In genomic region chr14:25863721-25864120, GRCm38 (mm10) we compare ENCODE assay signal across 22 mouse cellular contexts. TPM values are rescaled to one million over a fixed set of nuclear protein-coding genes. Genes with fewer than 3 reads are reported as not detected.
DNase-seq lines count a peak whose midpoint lies in the region; ATAC-seq and TF ChIP-seq lines count a peak whose summit lies in the region.
"Had no signal": no experiment of that assay in that cellular context is flagged by ENCODE, and none has a peak within 500 bp of the region (broad histone marks: within the 10 kb centered on the region; RNA-seq: fewer than 3 reads in every experiment).

No protein-coding gene starts in this region.

- 39% methylated on average over 2 of the region's 2 CpGs for WGBS in lung, embryonic 14.5 days

- no peaks in the 10 kb centered on the region for H3K4me1 ChIP-seq in lung, embryonic 14.5 days (ENCODE audit: insufficient read depth)
- H3K4me1 ChIP-seq in ES-E14 (ENCODE audit: control insufficient read depth in 2 of 2, insufficient read depth in 2 of 2, low read length in 2 of 2, poor library complexity in 1 of 2), result peaks cover 3 to 35% of the 10 kb centered on the region in 2 experiments; a peak in 3 of 4 replicates
- H3K4me1 ChIP-seq: forebrain, embryonic 13.5 days; forebrain, embryonic 15.5 days had no signal

- H3K9ac ChIP-seq in lung, embryonic 14.5 days, result no peak overlapping the region
- no peak overlapping the region for H3K9ac ChIP-seq in ES-E14 (ENCODE audit: insufficient read depth, low read depth, low read length, poor library complexity, severe bottlenecking)
- H3K9ac ChIP-seq: embryonic facial prominence, embryonic 12.5 days; forebrain, embryonic 13.5 days; forebrain, embryonic 15.5 days; forebrain, postnatal 0 days had no signal

- no peaks in the 10 kb centered on the region for H3K9me3 ChIP-seq in lung, embryonic 14.5 days (ENCODE audit: low read depth, low read length)
- H3K9me3 ChIP-seq in ES-E14 (ENCODE audit: control insufficient read depth, insufficient read depth, low read depth, low read length), result no peaks in the 10 kb centered on the region
- H3K9me3 ChIP-seq: embryonic facial prominence, embryonic 10.5 days; embryonic facial prominence, embryonic 12.5 days; forebrain, embryonic 13.5 days; forebrain, embryonic 15.5 days had no signal

- no peak overlapping the region for H3K4me3 ChIP-seq in lung, embryonic 14.5 days (ENCODE audit: low read depth, low read length)
- no peak overlapping the region for H3K4me3 ChIP-seq in ES-E14 (ENCODE audit: insufficient read depth in 1 of 2, low read depth in 1 of 2, low read length in 2 of 2, poor library complexity in 1 of 2, severe bottlenecking in 1 of 2)
- H3K4me3 ChIP-seq: embryonic facial prominence, embryonic 10.5 days; embryonic facial prominence, embryonic 12.5 days; forebrain, embryonic 13.5 days; forebrain, embryonic 15.5 days had no signal

- peak; percentile 54 for DNase-seq in lung, embryonic 14.5 days
- no peak for DNase-seq in lung, postnatal 10 days
- no peak for DNase-seq in ES-E14 (ENCODE audit: low read depth, low spot score)
- no peak for DNase-seq in kidney, postnatal 4 days
- no peak for DNase-seq in frontal cortex, adult 2 months (ENCODE audit: extremely low spot score in 1 of 2, low spot score in 1 of 2)
- DNase-seq: adrenal gland, adult 2 months; adrenal gland, postnatal 10 days; adrenal gland, postnatal 25 days; cerebellum, adult 11 months; cerebellum, adult 18-20 months; cerebellum, adult 8-10 months; cerebellum, adult 9-11 months; cerebellum, postnatal 14 days; forebrain, postnatal 0 days had no signal

- H3K4me2 ChIP-seq in lung, embryonic 14.5 days, result no peak overlapping the region
- H3K4me2 ChIP-seq: embryonic facial prominence, embryonic 12.5 days; forebrain, embryonic 13.5 days; forebrain, embryonic 15.5 days had no signal

- H3K27ac ChIP-seq in lung, embryonic 14.5 days (ENCODE audit: low read depth), result no peak overlapping the region
- peak overlapping the region; percentile 16; the same call in 1 of the 2 replicates for H3K27ac ChIP-seq in ES-E14 (ENCODE audit: insufficient read depth, low read depth, low read length, poor library complexity, severe bottlenecking)
- H3K27ac ChIP-seq: embryonic facial prominence, embryonic 10.5 days; embryonic facial prominence, embryonic 12.5 days; forebrain, embryonic 13.5 days; forebrain, embryonic 15.5 days had no signal

- in situ Hi-C loops in ES-E14 (cut with MboI; ENCODE audit: low sequenced_read_pairs in 2 of 2, unreplicated experiment in 2 of 2), result no loop called here

- no peak for ATAC-seq in lung, embryonic 14.5 days (ENCODE audit: insufficient read depth)
- ATAC-seq: forebrain, embryonic 13.5 days; forebrain, embryonic 15.5 days; forebrain, postnatal 0 days had no signal

- TF ChIP-seq CTCF in lung, embryonic 14.5 days (IDR thresholded peaks at IDR 0.05; ENCODE audit: low read depth), result no peak

- no peaks in the 10 kb centered on the region for H3K27me3 ChIP-seq in lung, embryonic 14.5 days (ENCODE audit: insufficient read depth, low read length)
- H3K27me3 ChIP-seq: embryonic facial prominence, embryonic 12.5 days; forebrain, embryonic 13.5 days; forebrain, embryonic 15.5 days had no signal

- no peaks in the 10 kb centered on the region for H3K36me3 ChIP-seq in lung, embryonic 14.5 days (ENCODE audit: insufficient read depth)
- no peaks in the 10 kb centered on the region; the same call in 1 of the 2 replicates for H3K36me3 ChIP-seq in ES-E14 (ENCODE audit: control insufficient read depth, insufficient read depth, low read length, poor library complexity, severe bottlenecking)
- H3K36me3 ChIP-seq: embryonic facial prominence, embryonic 10.5 days; embryonic facial prominence, embryonic 12.5 days; forebrain, embryonic 15.5 days had no signal

TF ChIP-seq in ES-E14, 5 proteins besides CTCF, POLR2A, EP300 and RAD21:
- TF ChIP-seq ZNF384 (IDR thresholded peaks at IDR 0.05; ENCODE audit: low read depth, low read length) (no peak), HCFC1 (IDR thresholded peaks at IDR 0.05; ENCODE audit: borderline replicate concordance, insufficient read depth, low read length) (no peak), CHD2 (IDR thresholded peaks at IDR 0.05; ENCODE audit: low read depth, low read length) (no peak)

RNA-seq across cellular contexts. Expression of gene Anxa11, which starts 21.8 kb away (rescaled TPM):
- polyA plus RNA-seq in lung, embryonic 14.5 days (2014; fragmentation: Nextera tagmentation; extraction: Ambion mirVana), result 19.4 and 23.7 TPM in 2 replicates
- 17.0 and 18.7 TPM in 2 replicates for total RNA-seq in ES-E14 (2012; rRNA removed)
- 21.5 and 22.8 TPM in 2 replicates for polyA plus RNA-seq in frontal cortex, adult 2 months (2012; rRNA removed)

RNA-seq across cellular contexts. Expression of gene Plac9a, which starts 39.2 kb away (rescaled TPM):
- 0.53 and 1.4 TPM in 2 replicates for polyA plus RNA-seq in lung, embryonic 14.5 days (2014; fragmentation: Nextera tagmentation; extraction: Ambion mirVana)
- 1.3 and 6.5 TPM in 2 replicates for total RNA-seq in ES-E14 (2012; rRNA removed)
- polyA plus RNA-seq in frontal cortex, adult 2 months (2012; rRNA removed), result 0.50 TPM in 1 of 2 replicates, not detected in the other
- total RNA-seq: forebrain, postnatal 0 days; MEL had no signal
- polyA plus RNA-seq: brain, embryonic 14.5 days; embryonic facial prominence, embryonic 10.5 days; embryonic facial prominence, embryonic 14.5 days; forebrain, embryonic 11.5 days; forebrain, embryonic 13.5 days; forebrain, embryonic 15.5 days; forebrain, postnatal 0 days had no signal
